Mouse (Mus musculus) midbrain, embryonic 11.5 days (tissue): ENCODE measurements around the gene Rapgef4. TPM values are rescaled to one million over a fixed set of nuclear protein-coding genes. Genes with fewer than 3 reads are reported as not detected.

Experiments used
- ATAC-seq: fragments of 200-750 bp; cut with Nextera tagmentation; 2 replicates; pipeline ENCODE4 v1.8.0; 2017; ENCODE audit warnings: moderate TSS enrichment, moderate library complexity; ENCODE audit not compliant: low FRiP score
- DNase-seq: peaks from one replicate; pipeline ENCODE4 v3.0.0; 2015; ENCODE audit warnings: low spot score; ENCODE audit errors: missing footprints
- H3K27ac ChIP-seq: fragments of 300-500 bp; sonication (generic); 2 replicates; pipeline ENCODE4 v1.5.1; 2014; ENCODE audit warnings: low read depth, low read length
- H3K27me3 ChIP-seq: fragments of 300-500 bp; sonication (generic); 2 replicates; pipeline ENCODE4 v1.6.1; 2014; ENCODE audit warnings: mild to moderate bottlenecking, low read length, moderate library complexity, mixed read lengths; ENCODE audit not compliant: control insufficient read depth, insufficient read depth
- H3K36me3 ChIP-seq: fragments of 300-500 bp; sonication (generic); 2 replicates; pipeline ENCODE4 v1.6.1; 2014; ENCODE audit warnings: mild to moderate bottlenecking, low read length, moderate library complexity, mixed read lengths; ENCODE audit not compliant: control insufficient read depth, insufficient read depth
- H3K4me1 ChIP-seq: fragments of 300-500 bp; sonication (generic); 2 replicates; pipeline ENCODE4 v1.6.1; 2014; ENCODE audit warnings: low read length; ENCODE audit not compliant: control insufficient read depth, insufficient read depth
- H3K4me2 ChIP-seq: fragments of 300-500 bp; sonication (generic); 2 replicates; pipeline ENCODE4 v1.6.1; 2014; ENCODE audit warnings: mild to moderate bottlenecking, moderate library complexity
- H3K4me3 ChIP-seq: fragments of 300-500 bp; sonication (generic); 2 replicates; pipeline ENCODE4 v1.5.1; 2014; ENCODE audit warnings: low read depth, low read length
- H3K9ac ChIP-seq: fragments of 300-500 bp; sonication (generic); 2 replicates; pipeline ENCODE4 v1.6.1; 2014; ENCODE audit warnings: low read length
- H3K9me3 ChIP-seq: fragments of 300-500 bp; sonication (generic); 2 replicates; pipeline ENCODE4 v1.6.1; 2016; ENCODE audit warnings: low read length; ENCODE audit not compliant: control insufficient read depth
- WGBS: fragments of 180-500 bp; shearing (Covaris S2); extraction: QIAGEN DNeasy Blood & Tissue Kit; methylation state at CpG from one replicate; pipeline ENCODE4 v1.1.7; 2014; 5-methylcytosine and 5-hydroxymethylcytosine counted together
- polyA plus RNA-seq: library from polyadenylated mRNA; unstranded; fragments of >200 nt; fragmentation: Nextera tagmentation; extraction: Ambion mirVana; gene quantifications from 2 replicates; pipeline ENCODE4 v1.2.1, GENCODE M21; 2014

Rapgef4 gene
- polyA plus RNA-seq, 1 experiment from 2014 or later, result 2.0 TPM

- Histone ChIP-seq H3K4me1 (no peaks in the 10 kb centered on the region), H3K36me3 (no peaks in the 10 kb centered on the region), H3K27ac (no peak overlapping the region), H3K27me3 (no peaks in the 10 kb centered on the region), H3K9me3 (no peaks in the 10 kb centered on the region), H3K4me2 (no peak overlapping the region), H3K9ac (no peak overlapping the region), H3K4me3 (no peak overlapping the region)
- 85% methylated on average over 5 of the region's 5 CpGs for WGBS
- DNase-seq (peak; percentile 26), ATAC-seq (no peak)
These were observed 12.8 kb downstream of the Rapgef4 start for GRCm38 (mm10) chr2:71993729-71994423.

- DNase-seq (no peak), ATAC-seq (no peak)
- Histone ChIP-seq H3K27me3 (no peaks in the 10 kb centered on the region), H3K4me2 (no peak overlapping the region), H3K9me3 (no peaks in the 10 kb centered on the region), H3K4me3 (no peak overlapping the region), H3K27ac (no peak overlapping the region), H3K4me1 (no peaks in the 10 kb centered on the region), H3K9ac (no peak overlapping the region), H3K36me3 (no peaks in the 10 kb centered on the region)
- WGBS, result 92% methylated on average over 2 of the region's 2 CpGs
These were observed 17.5 kb downstream of the Rapgef4 start for GRCm38 (mm10) chr2:71998531-71998930.

GRCm38 (mm10) chr2:72000102-72000501, 19.1 kb downstream of the Rapgef4 start:
- WGBS, result 84% methylated on average over 2 of the region's 2 CpGs
- Histone ChIP-seq H3K4me2 (no peak overlapping the region), H3K27me3 (no peaks in the 10 kb centered on the region), H3K9ac (no peak overlapping the region), H3K4me1 (no peaks in the 10 kb centered on the region), H3K36me3 (no peaks in the 10 kb centered on the region), H3K27ac (no peak overlapping the region), H3K4me3 (no peak overlapping the region), H3K9me3 (no peaks in the 10 kb centered on the region)
- ATAC-seq (no peak), DNase-seq (no peak)

GRCm38 (mm10) chr2:72002843-72003370, 21.9 kb downstream of the Rapgef4 start:
- ATAC-seq, result no peak
- H3K9me3 ChIP-seq, result no peaks in the 10 kb centered on the region
- no peaks in the 10 kb centered on the region for H3K36me3 ChIP-seq

GRCm38 (mm10) chr2:72003756-72004525, 22.9 kb downstream of the Rapgef4 start:
- no peak for ATAC-seq
- Histone ChIP-seq H3K4me3 (no peak overlapping the region), H3K27me3 (no peaks in the 10 kb centered on the region), H3K27ac (no peak overlapping the region), H3K4me1 (no peaks in the 10 kb centered on the region), H3K4me2 (no peak overlapping the region), H3K9ac (no peak overlapping the region), H3K36me3 (no peaks in the 10 kb centered on the region), H3K9me3 (no peaks in the 10 kb centered on the region)
- WGBS, result 84% methylated on average over 13 of the region's 13 CpGs
- DNase-seq, result peak; percentile 71

More at GRCm38 (mm10) chr2:72002843-72003370, 21.9 kb downstream of the Rapgef4 start:
- Histone ChIP-seq H3K27me3 (no peaks in the 10 kb centered on the region), H3K4me2 (no peak overlapping the region), H3K27ac (no peak overlapping the region), H3K9ac (no peak overlapping the region), H3K4me3 (no peak overlapping the region), H3K4me1 (no peaks in the 10 kb centered on the region)
- WGBS, result 80% methylated on average over 5 of the region's 5 CpGs
- DNase-seq, result no peak

DNA sequence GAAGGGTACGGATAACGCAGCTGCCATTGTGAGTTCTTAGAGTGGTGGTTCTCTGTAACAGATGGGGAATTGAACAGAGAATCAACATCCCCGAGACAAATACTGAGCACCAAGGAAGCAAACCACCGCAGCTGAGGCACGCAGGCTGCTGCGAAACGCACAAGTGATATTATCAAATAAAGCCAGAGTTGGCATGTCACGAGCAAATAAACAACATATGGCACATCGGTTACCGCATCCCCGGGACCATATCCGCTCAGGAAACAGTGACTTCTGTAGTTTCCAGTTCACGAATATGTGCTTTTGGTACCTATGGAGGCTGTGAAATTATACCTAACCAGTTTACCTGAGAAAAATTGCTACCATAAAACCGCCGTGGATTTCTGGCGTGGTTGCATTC, 24.0 kb downstream of the Rapgef4 start:
- no peak overlapping the region for H3K4me3 ChIP-seq
- no peaks in the 10 kb centered on the region for H3K4me1 ChIP-seq
- H3K9ac ChIP-seq, result no peak overlapping the region
- H3K4me2 ChIP-seq, result no peak overlapping the region
- 90% methylated on average over 16 of the region's 16 CpGs for WGBS
- ATAC-seq (no peak), DNase-seq (peak; percentile 14)
- H3K27me3 ChIP-seq, result no peaks in the 10 kb centered on the region
- H3K27ac ChIP-seq, result no peak overlapping the region
- no peaks in the 10 kb centered on the region for H3K9me3 ChIP-seq
- H3K36me3 ChIP-seq, result no peaks in the 10 kb centered on the region

DNA sequence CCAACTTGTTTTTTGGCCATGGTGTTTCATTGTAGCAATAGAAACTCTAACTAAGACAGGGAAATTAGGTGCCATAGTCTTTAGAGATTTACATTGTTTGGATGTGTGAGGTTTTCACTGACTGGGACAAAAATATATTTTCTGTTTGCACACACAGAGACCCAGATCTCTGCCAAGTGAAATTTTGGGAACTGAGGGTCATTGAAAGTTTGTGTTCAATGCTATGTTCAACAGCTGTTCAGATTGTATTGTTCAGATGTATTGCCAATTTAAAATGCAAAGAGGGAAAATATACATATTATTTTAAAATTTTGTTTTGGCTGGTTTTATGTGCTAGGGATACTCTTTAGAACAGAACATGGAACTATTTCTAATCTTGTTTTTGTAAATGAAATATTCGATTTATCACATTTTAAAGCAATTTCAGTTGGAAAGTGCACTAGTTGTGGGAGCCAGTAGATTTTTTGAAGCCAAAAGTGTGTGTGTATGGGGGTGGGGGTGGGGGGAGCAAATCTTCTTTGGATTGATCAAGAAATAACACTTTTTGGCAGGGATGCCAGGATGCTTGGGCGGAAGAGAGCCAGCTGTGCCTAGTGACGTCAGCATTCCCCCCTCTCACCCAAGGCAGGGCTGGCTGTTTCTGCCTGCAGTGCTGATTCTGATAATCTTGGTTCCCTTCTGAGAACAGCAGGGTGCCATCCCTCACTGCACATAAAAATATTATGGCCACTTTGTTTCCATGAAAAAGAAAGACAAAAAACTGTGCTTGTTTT, 28.6 kb downstream of the Rapgef4 start:
- Histone ChIP-seq H3K27me3 (no peaks in the 10 kb centered on the region), H3K4me1 (no peaks in the 10 kb centered on the region), H3K4me3 (no peak overlapping the region), H3K27ac (no peak overlapping the region), H3K9ac (no peak overlapping the region), H3K9me3 (no peaks in the 10 kb centered on the region), H3K36me3 (no peaks in the 10 kb centered on the region), H3K4me2 (no peak overlapping the region)
- ATAC-seq (no peak), DNase-seq (peak; percentile 70)
- WGBS, result 84% methylated on average over 3 of the region's 3 CpGs

GRCm38 (mm10) chr2:72015366-72015765, 34.3 kb downstream of the Rapgef4 start:
- Histone ChIP-seq H3K27ac (no peak overlapping the region), H3K9me3 (no peaks in the 10 kb centered on the region), H3K9ac (no peak overlapping the region), H3K36me3 (no peaks in the 10 kb centered on the region), H3K27me3 (no peaks in the 10 kb centered on the region), H3K4me1 (no peaks in the 10 kb centered on the region), H3K4me2 (no peak overlapping the region), H3K4me3 (no peak overlapping the region)
- no peak for ATAC-seq
- DNase-seq, result peak; percentile 4
- WGBS, result 85% methylated on average over 8 of the region's 8 CpGs
